Mouse (Mus musculus) CH12.LX (cell line): ENCODE measurements around the gene Pum2. TPM values are rescaled to one million over a fixed set of nuclear protein-coding genes. Genes with fewer than 3 reads are reported as not detected.

ENCODE experiments used
- DNase-seq: peaks from one replicate; pipeline ENCODE4 v3.0.0-alpha.2; 2013; ENCODE audit errors: extremely low read depth
- H3K27ac ChIP-seq: 2 replicates; pipeline ENCODE4 v1.5.1; 2012; ENCODE audit warnings: low read depth, mild to moderate bottlenecking, control low read depth, moderate library complexity; ENCODE audit not compliant: insufficient read depth
- H3K27me3 ChIP-seq: replicated peaks from 2 replicates; pipeline ENCODE3; 2012; ENCODE audit warnings: inconsistent platforms
- H3K36me3 ChIP-seq, 2 experiments: replicated peaks in 1 of 2; 2 replicates each; pipeline versions ENCODE3 to v1.6.1; 2012; ENCODE audit warnings: inconsistent platforms in 1 of 2, low read length in 1 of 2, mild to moderate bottlenecking in 1 of 2, mixed read lengths in 1 of 2, moderate library complexity in 1 of 2; ENCODE audit not compliant: control insufficient read depth in 1 of 2, insufficient read depth in 1 of 2
- H3K4me1 ChIP-seq, 2 experiments: 2 replicates each; pipeline ENCODE4 v1.6.1; 2012; ENCODE audit warnings: inconsistent platforms in 1 of 2, moderate library complexity in 1 of 2; ENCODE audit not compliant: insufficient read depth in 2 of 2, control insufficient read depth in 1 of 2
- H3K4me2 ChIP-seq: 2 replicates; pipeline ENCODE4 v1.6.1; 2012; ENCODE audit warnings: low read depth, mild to moderate bottlenecking, control low read depth; ENCODE audit not compliant: poor library complexity, insufficient read depth, severe bottlenecking
- H3K4me3 ChIP-seq, 3 experiments: fragments of 150-350 bp in 1 of 3; sonication (generic) in 1 of 3; replicated peaks in 1 of 3; 2 replicates each; pipeline versions ENCODE3 to v1.5.1; 2011 to 2012; ENCODE audit warnings: low read depth in 2 of 3, low read length in 2 of 3, mild to moderate bottlenecking in 2 of 3, moderate library complexity in 2 of 3, control low read depth in 1 of 3, improper control_type of control experiment in 1 of 3, inconsistent platforms in 1 of 3, mixed read lengths in 1 of 3; ENCODE audit not compliant: poor library complexity in 1 of 3
- H3K79me2 ChIP-seq: replicated peaks from 2 replicates; pipeline ENCODE4 v1.6.1; 2012; ENCODE audit warnings: mild to moderate bottlenecking, moderate library complexity; ENCODE audit not compliant: control insufficient read depth, poor library complexity, insufficient read depth, severe bottlenecking; ENCODE audit errors: extremely low read depth
- H3K9ac ChIP-seq: 2 replicates; pipeline ENCODE4 v1.6.1; 2012; ENCODE audit warnings: low read depth, mild to moderate bottlenecking, control low read depth, moderate library complexity; ENCODE audit not compliant: insufficient read depth
- H3K9me3 ChIP-seq: replicated peaks from 2 replicates; pipeline ENCODE3; 2012; ENCODE audit warnings: low read length, inconsistent platforms, mixed read lengths
- CHD2 ChIP-seq: IDR thresholded peaks from 2 replicates; pipeline ENCODE4 v1.6.1; 2011; ENCODE audit warnings: low read length, improper control_type of control experiment
- ELF1 ChIP-seq: IDR thresholded peaks from 2 replicates; pipeline ENCODE4 v1.6.1; 2014; ENCODE audit warnings: low read depth, mild to moderate bottlenecking, inconsistent platforms, low read length, improper control_type of control experiment
- ETS1 ChIP-seq: conservative IDR thresholded peaks from 2 replicates; pipeline ENCODE4 v1.6.1; 2012; ENCODE audit warnings: low read depth, mild to moderate bottlenecking, inconsistent platforms, low read length, improper control_type of control experiment, moderate library complexity
- HCFC1 ChIP-seq: IDR thresholded peaks from 2 replicates; pipeline ENCODE4 v1.6.1; 2012; ENCODE audit warnings: low read depth, mild to moderate bottlenecking, inconsistent platforms, low read length, improper control_type of control experiment
- JUN ChIP-seq: IDR thresholded peaks from 2 replicates; pipeline ENCODE4 v1.6.1; 2011; ENCODE audit warnings: low read depth, mild to moderate bottlenecking, low read length, improper control_type of control experiment, moderate library complexity; ENCODE audit not compliant: insufficient read depth
- JUND ChIP-seq: conservative IDR thresholded peaks from 2 replicates; pipeline ENCODE4 v1.6.1; 2011; ENCODE audit warnings: low read depth, low read length, improper control_type of control experiment
- MAFK ChIP-seq: IDR thresholded peaks from 2 replicates; pipeline ENCODE4 v1.6.1; 2011; ENCODE audit warnings: low read length, improper control_type of control experiment; ENCODE audit not compliant: insufficient replicate concordance
- MAX ChIP-seq: IDR thresholded peaks from 2 replicates; pipeline ENCODE4 v1.6.1; 2011; ENCODE audit warnings: low read length, improper control_type of control experiment
- MEF2A ChIP-seq: IDR thresholded peaks from 2 replicates; pipeline ENCODE4 v1.6.1; 2014; ENCODE audit warnings: low read depth, mild to moderate bottlenecking, inconsistent platforms, low read length, improper control_type of control experiment, borderline replicate concordance
- MXI1 ChIP-seq: IDR thresholded peaks from 2 replicates; pipeline ENCODE4 v1.6.1; 2011; ENCODE audit warnings: mild to moderate bottlenecking, low read depth, low read length, improper control_type of control experiment
- PAX5 ChIP-seq: IDR thresholded peaks from 2 replicates; pipeline ENCODE4 v1.6.1; 2012; ENCODE audit warnings: low read length, inconsistent platforms, mixed read lengths
- POLR2AphosphoS2 ChIP-seq: IDR thresholded peaks from 2 replicates; pipeline ENCODE4 v1.6.1; 2011; ENCODE audit warnings: low read depth, low read length, improper control_type of control experiment
- RAD21 ChIP-seq: IDR thresholded peaks from 2 replicates; pipeline ENCODE4 v1.6.1; 2011; ENCODE audit warnings: low read depth, mild to moderate bottlenecking, low read length, improper control_type of control experiment, moderate library complexity
- SIN3A ChIP-seq: IDR thresholded peaks from 2 replicates; pipeline ENCODE4 v1.6.1; 2012; ENCODE audit warnings: low read length, improper control_type of control experiment, inconsistent platforms
- SMC3 ChIP-seq: IDR thresholded peaks from 2 replicates; pipeline ENCODE4 v1.6.1; 2011; ENCODE audit warnings: low read depth, low read length, improper control_type of control experiment
- TBP ChIP-seq: conservative IDR thresholded peaks from 2 replicates; pipeline ENCODE4 v1.6.1; 2011; ENCODE audit warnings: low read depth, low read length, improper control_type of control experiment
- UBTF ChIP-seq: IDR thresholded peaks from 2 replicates; pipeline ENCODE4 v1.6.1; 2012; ENCODE audit warnings: low read depth, mild to moderate bottlenecking, inconsistent platforms, low read length, improper control_type of control experiment, moderate library complexity
- USF1 ChIP-seq: IDR thresholded peaks from 2 replicates; pipeline ENCODE4 v1.6.1; 2014; ENCODE audit warnings: low read depth, mild to moderate bottlenecking, inconsistent platforms, low read length, improper control_type of control experiment
- USF2 ChIP-seq: conservative IDR thresholded peaks from 2 replicates; pipeline ENCODE4 v1.6.1; 2011; ENCODE audit warnings: low read depth, low read length, improper control_type of control experiment
- ZC3H11A ChIP-seq: IDR thresholded peaks from 2 replicates; pipeline ENCODE4 v1.6.1; 2012; ENCODE audit warnings: low read depth, mild to moderate bottlenecking, inconsistent platforms, low read length, improper control_type of control experiment
- ZKSCAN1 ChIP-seq: IDR thresholded peaks from 2 replicates; pipeline ENCODE4 v1.6.1; 2012; ENCODE audit warnings: low read depth, inconsistent platforms, low read length, improper control_type of control experiment, borderline replicate concordance
- ZNF384 ChIP-seq: IDR thresholded peaks from 2 replicates; pipeline ENCODE4 v1.6.1; 2012; ENCODE audit warnings: low read depth, low read length, improper control_type of control experiment, inconsistent platforms
- dilution Hi-C: fragments of 300-500 bp; cut with MboI; formaldehyde crosslinking; loops from 2 replicates; pipeline ENCODE4 v1.14.3; 2020; ENCODE audit warnings: low sequenced_read_pairs; ENCODE audit not compliant: extremely low pct_unique_long_range_greater_than_20kb, extremely low pct_ligation_motif_present
- in situ Hi-C: fragments of 300-500 bp; cut with MboI; formaldehyde crosslinking; loops from 3 replicates; pipeline ENCODE4 v1.14.3; 2019; ENCODE audit warnings: low sequenced_read_pairs, low pct_ligation_motif_present, low pct_unique_long_range_greater_than_20kb, mixed read lengths
- polyA plus RNA-seq: library from polyadenylated mRNA; unstranded; fragments of >175 nt; gene quantifications from 2 replicates; pipeline ENCODE4 v1.2.1, GENCODE M21; 2012; ENCODE audit warnings: low read depth; ENCODE audit not compliant: insufficient read length
- total RNA-seq, 2 experiments: library from RNA; depleted of rRNA; stranded (reverse); fragments of 300-350 nt in 1 of 2; fragments of >200 nt in 1 of 2; gene quantifications; 2 replicates each; pipeline ENCODE4 v1.2.3; 2012 to 2014

The Pum2 gene
- total and polyA plus RNA-seq, 3 experiments = 52.9 to 90.2 (median 62.7) TPM

GRCm38 (mm10) chr12:8703988-8704387 is 30.1 kb downstream of the Pum2 start:
- H3K36me3 ChIP-seq = peaks cover 12 to 60% of the 10 kb centered on the region in 2 experiments
- dilution Hi-C loops (no loop called here), in situ Hi-C loops (no loop called here)

GRCm38 (mm10) chr12:8708876-8709275 is 34.9 kb downstream of the Pum2 start:
- H3K9ac ChIP-seq = no peak overlapping the region
- H3K4me2 ChIP-seq = no peak overlapping the region
- dilution Hi-C loops = no loop called here
- no peak for DNase-seq
- peaks cover 20 to 63% of the 10 kb centered on the region in 2 experiments for H3K36me3 ChIP-seq
- no peaks in the 10 kb centered on the region for H3K9me3 ChIP-seq
- H3K4me1 ChIP-seq = no peaks in the 10 kb centered on the region
- no peaks in the 10 kb centered on the region for H3K27me3 ChIP-seq
- H3K79me2 ChIP-seq = peaks cover 5% of the 10 kb centered on the region
- in situ Hi-C loops = no loop called here
- TF ChIP-seq CHD2 (no peak), TBP (no peak), ELF1 (no peak), POLR2AphosphoS2 (no peak), SIN3A (no peak), ZC3H11A (no peak), USF2 (no peak), MAX (no peak), ZKSCAN1 (no peak)
- H3K27ac ChIP-seq = no peak overlapping the region
- H3K4me3 ChIP-seq = no peak overlapping the region

More at GRCm38 (mm10) chr12:8703988-8704387, 30.1 kb downstream of the Pum2 start:
- Histone ChIP-seq H3K79me2 (peaks cover 16% of the 10 kb centered on the region), H3K27me3 (no peaks in the 10 kb centered on the region), H3K4me3 (no peak overlapping the region), H3K4me1 (no peaks in the 10 kb centered on the region), H3K9me3 (no peaks in the 10 kb centered on the region), H3K4me2 (no peak overlapping the region), H3K27ac (no peak overlapping the region), H3K9ac (no peak overlapping the region)
- TF ChIP-seq UBTF = no peak
- no peak for TF ChIP-seq PAX5
- TF ChIP-seq JUND = no peak
- DNase-seq = no peak

- DNase-seq = no peak
These were observed 38.7 kb downstream of the Pum2 start for GRCm38 (mm10) chr12:8712665-8713064.

More at GRCm38 (mm10) chr12:8712665-8713064, 38.7 kb downstream of the Pum2 start:
- Histone ChIP-seq H3K27ac (no peak overlapping the region), H3K4me3 (no peak overlapping the region), H3K9me3 (no peaks in the 10 kb centered on the region), H3K9ac (no peak overlapping the region), H3K36me3 (peaks cover 16 to 57% of the 10 kb centered on the region in 2 experiments), H3K4me2 (no peak overlapping the region), H3K79me2 (peaks cover 7% of the 10 kb centered on the region; the same call in 1 of the 2 replicates), H3K4me1 (no peaks in the 10 kb centered on the region), H3K27me3 (no peaks in the 10 kb centered on the region)
- dilution Hi-C loops (no loop called here), in situ Hi-C loops (no loop called here)
- no peak for TF ChIP-seq PAX5
- no peak for TF ChIP-seq MAFK
- no peak for TF ChIP-seq ZNF384
- no peak for TF ChIP-seq RAD21
- no peak for TF ChIP-seq ELF1
- TF ChIP-seq USF1 = no peak
- TF ChIP-seq ZC3H11A = no peak
- TF ChIP-seq USF2 = no peak
- TF ChIP-seq ZKSCAN1 = no peak
- TF ChIP-seq JUN = no peak
- TF ChIP-seq MXI1 = no peak
- no peak for TF ChIP-seq MEF2A
- TF ChIP-seq ETS1 = no peak
- no peak for TF ChIP-seq HCFC1
- no peak for TF ChIP-seq SIN3A
- no peak for TF ChIP-seq SMC3
